Mouse (Mus musculus) ES-E14 (cell line): ENCODE measurements around the gene Eml3.

ENCODE experiments used
- ZC3H11A ChIP-seq: IDR thresholded peaks from 2 replicates; pipeline ENCODE4 v1.6.1; 2012; ENCODE audit warnings: low read depth, mild to moderate bottlenecking, inconsistent platforms, low read length, borderline replicate concordance
- ZNF384 ChIP-seq: IDR thresholded peaks from 2 replicates; pipeline ENCODE4 v1.6.1; 2012; ENCODE audit warnings: low read depth, low read length, inconsistent platforms

DNA sequence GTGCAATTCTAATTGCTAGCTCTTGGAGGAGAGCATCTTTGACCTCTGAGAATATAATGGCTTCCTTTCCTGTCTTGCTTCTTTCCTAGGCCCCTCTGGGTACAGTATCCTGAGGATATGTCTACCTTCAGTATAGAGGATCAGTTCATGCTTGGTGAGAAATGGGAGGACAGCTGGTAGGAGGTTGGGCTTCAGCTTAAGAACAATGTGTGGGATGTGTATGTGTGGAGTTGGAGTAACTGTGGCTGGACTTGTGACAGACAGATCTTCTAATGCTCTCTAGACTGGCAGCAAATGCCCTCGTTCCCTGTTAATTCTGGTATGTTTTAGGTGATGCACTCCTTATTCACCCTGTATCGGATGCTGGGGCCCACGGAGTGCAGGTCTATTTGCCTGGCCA, 15.1 kb upstream of the Eml3 start:
- TF ChIP-seq ZC3H11A (no peak), ZNF384 (no peak)
